In the genomic region with DNA sequence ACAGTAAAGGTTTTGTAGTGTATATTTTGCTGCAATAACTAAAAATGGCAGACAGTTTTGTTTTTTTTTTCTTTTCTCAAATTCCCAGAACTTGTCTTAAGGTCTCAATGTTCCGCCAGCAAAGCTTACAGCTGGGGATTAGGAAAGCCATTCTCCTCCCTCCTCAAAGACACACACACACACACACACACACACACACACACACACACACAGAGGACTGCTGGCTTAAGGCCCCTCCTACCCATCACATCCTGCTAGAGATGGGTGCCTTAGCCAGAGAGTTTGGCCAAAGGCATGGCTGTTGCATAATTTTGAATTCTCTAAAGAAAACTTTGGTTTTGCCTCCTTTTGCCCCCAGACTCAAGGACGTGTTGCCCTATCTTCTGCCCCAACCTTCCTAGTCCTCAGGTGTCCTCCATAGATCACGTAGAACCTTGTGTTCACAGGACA, we compare ENCODE assay signal across 9 mouse cellular contexts. TPM values are rescaled to one million over a fixed set of nuclear protein-coding genes. Genes with fewer than 3 reads are reported as not detected.
DNase-seq lines count a peak whose midpoint lies in the region; ATAC-seq lines count a peak whose summit lies in the region.
"Had no signal": no experiment of that assay in that cellular context is flagged by ENCODE, and none has a peak within 500 bp of the region (broad histone marks: within the 10 kb centered on the region; RNA-seq: fewer than 3 reads in every experiment).

No protein-coding gene starts in this region.

- peak overlapping the region; percentile 58; the same call in 1 of the 2 replicates for H3K27ac ChIP-seq in midbrain, embryonic 16.5 days (ENCODE audit: low read length)
- no peak overlapping the region for H3K27ac ChIP-seq in midbrain, embryonic 13.5 days
- H3K27ac ChIP-seq in intestine, embryonic 16.5 days (ENCODE audit: low read length) = peak overlapping the region; percentile 91
- peak overlapping the region; percentile 84 for H3K27ac ChIP-seq in stomach, embryonic 14.5 days (ENCODE audit: low read length)

- no peaks in the 10 kb centered on the region for H3K27me3 ChIP-seq in midbrain, embryonic 16.5 days (ENCODE audit: control insufficient read depth, insufficient read depth, low read depth, low read length)
- H3K27me3 ChIP-seq in midbrain, embryonic 13.5 days = no peaks in the 10 kb centered on the region
- H3K27me3 ChIP-seq in intestine, embryonic 16.5 days (replicated peaks; ENCODE audit: control insufficient read depth, insufficient read depth, low read length) = no peaks in the 10 kb centered on the region
- no peaks in the 10 kb centered on the region for H3K27me3 ChIP-seq in stomach, embryonic 14.5 days (ENCODE audit: control insufficient read depth, insufficient read depth, low read length)

- H3K36me3 ChIP-seq in midbrain, embryonic 16.5 days (ENCODE audit: control insufficient read depth, insufficient read depth, low read length) = no peaks in the 10 kb centered on the region
- no peaks in the 10 kb centered on the region for H3K36me3 ChIP-seq in midbrain, embryonic 13.5 days
- H3K36me3 ChIP-seq in intestine, embryonic 16.5 days (ENCODE audit: control insufficient read depth, insufficient read depth, low read length) = no peaks in the 10 kb centered on the region
- H3K36me3 ChIP-seq in stomach, embryonic 14.5 days (ENCODE audit: control insufficient read depth, insufficient read depth, low read length) = no peaks in the 10 kb centered on the region; the same call in 1 of the 2 replicates

- H3K4me1 ChIP-seq in midbrain, embryonic 16.5 days (ENCODE audit: control insufficient read depth, insufficient read depth, low read length) = peaks cover 3% of the 10 kb centered on the region; the same call in 1 of the 2 replicates
- H3K4me1 ChIP-seq in midbrain, embryonic 13.5 days (replicated peaks) = peaks cover 23% of the 10 kb centered on the region
- H3K4me1 ChIP-seq in intestine, embryonic 16.5 days (ENCODE audit: control insufficient read depth, insufficient read depth, low read length) = peaks cover 39% of the 10 kb centered on the region
- H3K4me1 ChIP-seq in stomach, embryonic 14.5 days (ENCODE audit: control insufficient read depth, insufficient read depth, low read length) = peaks cover 48% of the 10 kb centered on the region

- peak; percentile 57 for DNase-seq in adrenal gland, postnatal 14 days
- no peak for DNase-seq in adrenal gland, adult 18-20 months (ENCODE audit: low spot score in 2 of 2)
- no peak for DNase-seq in adrenal gland, postnatal 36 days

- ATAC-seq in midbrain, embryonic 16.5 days = no peak
- ATAC-seq in midbrain, embryonic 13.5 days = no peak
- no peak for ATAC-seq in intestine, embryonic 16.5 days
- no peak for ATAC-seq in stomach, embryonic 14.5 days (ENCODE audit: insufficient number of reproducible peaks, insufficient read depth, low FRiP score, low read depth)
- ATAC-seq in megakaryocyte, adult 5-6 weeks (ENCODE audit: poor library complexity, severe bottlenecking) = no peak

- no peak overlapping the region for H3K4me2 ChIP-seq in midbrain, embryonic 16.5 days (ENCODE audit: low read length)
- H3K4me2 ChIP-seq in midbrain, embryonic 13.5 days (replicated peaks) = no peak overlapping the region
- no peak overlapping the region for H3K4me2 ChIP-seq in intestine, embryonic 16.5 days (ENCODE audit: low read depth, low read length)
- H3K4me2 ChIP-seq in stomach, embryonic 14.5 days (replicated peaks; ENCODE audit: low read depth, low read length) = no peak overlapping the region

- H3K9ac ChIP-seq in midbrain, embryonic 16.5 days (ENCODE audit: low read depth, low read length) = no peak overlapping the region
- H3K9ac ChIP-seq in midbrain, embryonic 13.5 days (replicated peaks) = no peak overlapping the region
- no peak overlapping the region for H3K9ac ChIP-seq in intestine, embryonic 16.5 days (ENCODE audit: low read depth, low read length)
- no peak overlapping the region for H3K9ac ChIP-seq in stomach, embryonic 14.5 days (replicated peaks; ENCODE audit: low read depth, low read length)

- 70% methylated on average over 3 of the region's 3 CpGs for WGBS in midbrain, embryonic 16.5 days
- 63% methylated on average over 3 of the region's 3 CpGs for WGBS in midbrain, embryonic 13.5 days
- 72% methylated on average over 3 of the region's 3 CpGs for WGBS in intestine, embryonic 16.5 days
- 68% methylated on average over 3 of the region's 3 CpGs for WGBS in stomach, embryonic 14.5 days

- H3K9me3 ChIP-seq in midbrain, embryonic 16.5 days (replicated peaks; ENCODE audit: control insufficient read depth, low read length, poor library complexity, severe bottlenecking) = no peaks in the 10 kb centered on the region
- no peaks in the 10 kb centered on the region; the same call in 1 of the 2 replicates for H3K9me3 ChIP-seq in midbrain, embryonic 13.5 days
- H3K9me3 ChIP-seq in intestine, embryonic 16.5 days (ENCODE audit: control insufficient read depth, low read length) = no peaks in the 10 kb centered on the region
- H3K9me3 ChIP-seq in stomach, embryonic 14.5 days (ENCODE audit: control insufficient read depth, low read depth, low read length) = 0 out of 2 replicates have a peak, but pooled peaks cover 3% of the 10 kb centered on the region

- H3K4me3 ChIP-seq in midbrain, embryonic 16.5 days (ENCODE audit: low read depth, low read length) = no peak overlapping the region
- H3K4me3 ChIP-seq in midbrain, embryonic 13.5 days (replicated peaks) = no peak overlapping the region
- H3K4me3 ChIP-seq in intestine, embryonic 16.5 days (ENCODE audit: low read length) = no peak overlapping the region
- no peak overlapping the region for H3K4me3 ChIP-seq in stomach, embryonic 14.5 days (ENCODE audit: low read depth, low read length)
- H3K4me3 ChIP-seq: erythroblast, embryonic 14.5 days had no signal

RNA-seq across cellular contexts. Expression of a gene that starts 35.0 kb away (rescaled TPM):
- 341 and 356 TPM in 2 replicates for total RNA-seq in adrenal gland, postnatal 14 days (2021)
- total RNA-seq in adrenal gland, adult 18-20 months (2021) = 100 to 1,000 TPM; 131 to 150 TPM
- 33.8 and 37.8 TPM in 2 replicates for polyA plus RNA-seq in midbrain, embryonic 16.5 days (2015; fragmentation: Nextera tagmentation; extraction: Ambion mirVana)
- 28.6 and 39.1 TPM in 2 replicates for polyA plus RNA-seq in midbrain, embryonic 13.5 days (2015; fragmentation: Nextera tagmentation; extraction: Ambion mirVana)
- 39.1 and 50.2 TPM in 2 replicates for polyA plus RNA-seq in intestine, embryonic 16.5 days (2015; fragmentation: Nextera tagmentation; extraction: Ambion mirVana)
- polyA plus RNA-seq in stomach, embryonic 14.5 days (2014; fragmentation: Nextera tagmentation; extraction: Ambion mirVana) = 57.1 and 63.8 TPM in 2 replicates
- 0.02 and 0.07 TPM in 2 replicates for total RNA-seq in megakaryocyte, adult 5-6 weeks (2015)
- total RNA-seq in megakaryocyte, adult 5-6 weeks (2017) = 0.15 and 0.73 TPM in 2 replicates
- 100 to 1,000 TPM; 182 to 302 TPM for total RNA-seq in adrenal gland, postnatal 36 days (2021)

RNA-seq across cellular contexts. Expression of a gene that starts 35.0 kb away (rescaled TPM):
- total RNA-seq in adrenal gland, postnatal 14 days (2021) = 574 and 650 TPM in 2 replicates
- total RNA-seq in adrenal gland, adult 18-20 months (2021) = 100 to 1,000 TPM; 250 to 364 TPM
- 73.6 and 83.1 TPM in 2 replicates for polyA plus RNA-seq in midbrain, embryonic 16.5 days (2015; fragmentation: Nextera tagmentation; extraction: Ambion mirVana)
- 61.4 and 83.4 TPM in 2 replicates for polyA plus RNA-seq in midbrain, embryonic 13.5 days (2015; fragmentation: Nextera tagmentation; extraction: Ambion mirVana)
- 136 and 172 TPM in 2 replicates for polyA plus RNA-seq in intestine, embryonic 16.5 days (2015; fragmentation: Nextera tagmentation; extraction: Ambion mirVana)
- polyA plus RNA-seq in stomach, embryonic 14.5 days (2014; fragmentation: Nextera tagmentation; extraction: Ambion mirVana) = 216 and 233 TPM in 2 replicates
- 0.30 and 1.3 TPM in 2 replicates for total RNA-seq in megakaryocyte, adult 5-6 weeks (2015)
- total RNA-seq in megakaryocyte, adult 5-6 weeks (2017) = 0.04 and 1.1 TPM in 2 replicates
- total RNA-seq in adrenal gland, postnatal 36 days (2021) = 100 to 1,000 TPM; 359 to 687 TPM

Comparison
In these comparisons a context has a peak if more than half of its experiments do, and no peak if none do; other contexts are left out.
1. RNA of a gene that starts 35.0 kb away (total RNA-seq): 341 to 356 TPM in adrenal gland, postnatal 14 days, 182 to 302 TPM in adrenal gland, postnatal 36 days and 131 to 150 TPM in adrenal gland, adult 18-20 months; 0.02 to 0.73 TPM in megakaryocyte, adult 5-6 weeks; every median in the first group is over 10 times any median in the second.
2. RNA of a gene that starts 35.0 kb away (total RNA-seq): 359 to 687 TPM in adrenal gland, postnatal 36 days, 574 to 650 TPM in adrenal gland, postnatal 14 days and 250 to 364 TPM in adrenal gland, adult 18-20 months; 0.04 to 1.3 TPM in megakaryocyte, adult 5-6 weeks; every median in the first group is over 100 times any median in the second.